Mouse (Mus musculus): ENCODE data around the gene Col15a1. TPM values are rescaled to one million over a fixed set of nuclear protein-coding genes. Genes with fewer than 3 reads are reported as not detected.

Gene Col15a1
- 1 to 10 TPM; 2.6 to 5.3 TPM for polyA plus RNA-seq (2017; shearing (Covaris generic))

- ATAC-seq: no peak
Observed at GRCm38 (mm10) chr4:47207969-47208420, at the start of gene Col15a1. Col15a1 (plus strand) TSS chr4:47208161.

GRCm38 (mm10) chr4:47161103-47161755, 46.7 kb upstream of the Col15a1 start:
- no peak for ATAC-seq

- no peak for ATAC-seq
Observed at GRCm38 (mm10) chr4:47161756-47162587, 46.0 kb upstream of the Col15a1 start.

- no peak for ATAC-seq
Observed at GRCm38 (mm10) chr4:47172314-47172713, 35.6 kb upstream of the Col15a1 start.

- ATAC-seq: no peak
Observed at GRCm38 (mm10) chr4:47177101-47177500, 30.9 kb upstream of the Col15a1 start.

GRCm38 (mm10) chr4:47178261-47178961, 29.6 kb upstream of the Col15a1 start:
- ATAC-seq: no peak

GRCm38 (mm10) chr4:47179535-47179934, 28.4 kb upstream of the Col15a1 start:
- ATAC-seq: no peak

GRCm38 (mm10) chr4:47184058-47184661, 23.8 kb upstream of the Col15a1 start:
- no peak for ATAC-seq

- ATAC-seq: no peak
Observed at GRCm38 (mm10) chr4:47186514-47186913, 21.4 kb upstream of the Col15a1 start.

- no peak for ATAC-seq
Observed at GRCm38 (mm10) chr4:47196173-47196572, 11.8 kb upstream of the Col15a1 start.

- ATAC-seq: no peak
Observed at GRCm38 (mm10) chr4:47203643-47204042, 4.3 kb upstream of the Col15a1 start.

GRCm38 (mm10) chr4:47205846-47206245, 2.1 kb upstream of the Col15a1 start:
- no peak for ATAC-seq

GRCm38 (mm10) chr4:47208421-47208991, 545 bp downstream of the Col15a1 start:
- no peak for ATAC-seq

- ATAC-seq: no peak
Observed at GRCm38 (mm10) chr4:47209466-47209865, 1.5 kb downstream of the Col15a1 start.

- no peak for ATAC-seq
Observed at GRCm38 (mm10) chr4:47218828-47219227, 10.9 kb downstream of the Col15a1 start.

- no peak for ATAC-seq
Observed at GRCm38 (mm10) chr4:47219393-47219792, 11.4 kb downstream of the Col15a1 start.

GRCm38 (mm10) chr4:47220544-47220943, 12.6 kb downstream of the Col15a1 start:
- ATAC-seq: no peak

GRCm38 (mm10) chr4:47222146-47222545, 14.2 kb downstream of the Col15a1 start:
- ATAC-seq: no peak

- no peak for ATAC-seq
Observed at GRCm38 (mm10) chr4:47225920-47226319, 18.0 kb downstream of the Col15a1 start.

GRCm38 (mm10) chr4:47227101-47227500, 19.1 kb downstream of the Col15a1 start:
- no peak for ATAC-seq

GRCm38 (mm10) chr4:47227756-47228155, 19.8 kb downstream of the Col15a1 start:
- no peak for ATAC-seq

- ATAC-seq: no peak
Observed at GRCm38 (mm10) chr4:47228945-47229344, 21.0 kb downstream of the Col15a1 start.
